Comparison of ENCODE assay signal across 15 mouse cellular contexts in the genomic region with DNA sequence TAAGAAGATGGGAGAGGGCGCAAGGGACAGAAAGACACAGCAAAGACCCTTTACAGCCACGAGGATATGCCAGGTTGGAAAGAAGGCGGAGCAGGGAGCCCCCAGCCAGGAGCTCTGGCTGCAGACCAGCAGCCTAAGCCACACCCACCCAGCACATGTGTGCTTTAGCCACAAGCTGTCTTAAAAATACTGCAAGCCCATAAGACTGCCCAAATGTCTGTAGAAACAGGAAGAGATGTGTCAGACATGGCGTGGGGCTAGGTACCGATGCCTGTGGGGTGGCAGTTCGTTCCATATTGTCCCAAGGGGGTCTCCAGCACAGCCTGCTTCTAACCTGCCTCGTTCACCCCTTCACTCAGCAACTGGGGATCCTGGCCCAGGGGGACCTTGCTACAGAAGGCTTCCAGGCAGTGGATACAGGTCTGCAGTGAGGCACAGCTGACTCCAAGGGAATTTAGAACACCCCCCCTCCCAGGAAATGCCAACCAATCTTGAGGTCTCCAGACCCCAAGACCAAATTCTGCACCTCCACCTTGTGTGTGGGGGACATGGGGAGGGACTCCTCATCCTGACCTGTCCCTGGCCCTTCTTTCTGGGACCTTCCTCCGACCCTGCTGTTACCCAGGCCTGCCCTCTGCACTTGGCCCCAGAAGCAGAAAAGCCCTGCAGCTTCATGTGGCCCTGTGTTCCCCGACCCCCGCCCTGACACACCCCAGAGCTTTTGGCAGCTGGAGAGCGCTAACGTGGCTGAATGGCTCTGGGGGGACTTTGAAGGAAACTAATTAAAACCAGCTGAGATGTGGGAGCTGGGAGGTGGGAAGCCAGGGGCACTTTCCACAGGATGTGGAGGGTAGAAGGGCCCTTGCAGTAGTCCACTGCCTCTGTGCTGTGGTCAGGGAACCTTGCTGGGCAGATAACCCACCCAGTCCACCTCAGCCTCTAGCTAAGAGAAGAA. TPM values are rescaled to one million over a fixed set of nuclear protein-coding genes. Genes with fewer than 3 reads are reported as not detected.
DNase-seq lines count a peak whose midpoint lies in the region; ATAC-seq and TF ChIP-seq lines count a peak whose summit lies in the region.
"Had no signal": no experiment of that assay in that cellular context is flagged by ENCODE, and none has a peak within 500 bp of the region (broad histone marks: within the 10 kb centered on the region; RNA-seq: fewer than 3 reads in every experiment).

No protein-coding gene starts in this region.

- peak; percentile 33; the same call in 1 of the 2 replicates for ATAC-seq in kidney, embryonic 14.5 days (ENCODE audit: low FRiP score, low TSS enrichment)
- ATAC-seq: intestine, postnatal 0 days; midbrain, embryonic 13.5 days had no signal

- H3K4me2 ChIP-seq in kidney, embryonic 14.5 days (replicated peaks; ENCODE audit: low read depth, low read length) = no peak overlapping the region
- H3K4me2 ChIP-seq: heart, embryonic 11.5 days; midbrain, embryonic 13.5 days; neural tube, embryonic 13.5 days had no signal

- no peaks in the 10 kb centered on the region for H3K27me3 ChIP-seq in kidney, embryonic 14.5 days (ENCODE audit: control insufficient read depth, insufficient read depth, low read length)
- H3K27me3 ChIP-seq in kidney, adult 2 months (replicated peaks; ENCODE audit: control insufficient read depth, insufficient read depth, low read length) = no peaks in the 10 kb centered on the region
- no peaks in the 10 kb centered on the region for H3K27me3 ChIP-seq in limb, embryonic 10.5 days (ENCODE audit: low read depth, poor library complexity, severe bottlenecking)
- H3K27me3 ChIP-seq: midbrain, embryonic 13.5 days; neural tube, embryonic 13.5 days had no signal

- no peak overlapping the region for H3K4me3 ChIP-seq in kidney, embryonic 14.5 days (ENCODE audit: low read length)
- H3K4me3 ChIP-seq in kidney, adult 2 months (ENCODE audit: insufficient read depth, low read depth, low read length) = no peak overlapping the region
- H3K4me3 ChIP-seq in limb, embryonic 10.5 days = 0 out of 2 replicates have a peak overlapping the region, but pooled peaks have one; percentile 18
- no peak overlapping the region for H3K4me3 ChIP-seq in left cerebral cortex, adult 2 months
- H3K4me3 ChIP-seq: midbrain, embryonic 13.5 days; neural tube, embryonic 13.5 days had no signal

- H3K36me3 ChIP-seq in kidney, embryonic 14.5 days (ENCODE audit: control insufficient read depth, insufficient read depth, low read length) = no peaks in the 10 kb centered on the region
- no peaks in the 10 kb centered on the region for H3K36me3 ChIP-seq in kidney, adult 2 months (ENCODE audit: control insufficient read depth, insufficient read depth, low read length)
- no peaks in the 10 kb centered on the region for H3K36me3 ChIP-seq in limb, embryonic 10.5 days
- H3K36me3 ChIP-seq: midbrain, embryonic 13.5 days; neural tube, embryonic 13.5 days had no signal

- TF ChIP-seq POLR2A in kidney, adult 2 months (IDR thresholded peaks at IDR 0.05; ENCODE audit: low read depth, low read length) = no peak

- H3K27ac ChIP-seq in kidney, embryonic 14.5 days (ENCODE audit: low read depth, low read length) = no peak overlapping the region
- H3K27ac ChIP-seq in kidney, adult 2 months (ENCODE audit: insufficient read depth, low read depth, low read length) = no peak overlapping the region
- peak overlapping the region; percentile 82 for H3K27ac ChIP-seq in limb, embryonic 10.5 days
- no peak overlapping the region for H3K27ac ChIP-seq in left cerebral cortex, adult 2 months
- H3K27ac ChIP-seq: midbrain, embryonic 13.5 days; neural tube, embryonic 13.5 days had no signal

- 37% methylated on average over 12 of the region's 12 CpGs for WGBS in kidney, embryonic 14.5 days
- WGBS in kidney, adult 2 months = 42% methylated on average over 12 of the region's 12 CpGs
- WGBS in limb, embryonic 10.5 days = 39% methylated on average over 12 of the region's 12 CpGs

- intact Hi-C loops in left cerebral cortex, adult 2 months (cut with DNase I) = no loop called here

- peaks cover 5% of the 10 kb centered on the region; the same call in 1 of the 2 replicates for H3K4me1 ChIP-seq in kidney, embryonic 14.5 days (ENCODE audit: control insufficient read depth, insufficient read depth, low read length)
- no peaks in the 10 kb centered on the region for H3K4me1 ChIP-seq in kidney, adult 2 months (ENCODE audit: control insufficient read depth, insufficient read depth, low read length)
- H3K4me1 ChIP-seq in limb, embryonic 10.5 days = peaks cover 29% of the 10 kb centered on the region
- H3K4me1 ChIP-seq: midbrain, embryonic 13.5 days had no signal

- no peaks in the 10 kb centered on the region for H3K9me3 ChIP-seq in kidney, embryonic 14.5 days (ENCODE audit: control insufficient read depth, low read length)
- no peaks in the 10 kb centered on the region for H3K9me3 ChIP-seq in limb, embryonic 10.5 days (replicated peaks)
- H3K9me3 ChIP-seq: midbrain, embryonic 13.5 days; neural tube, embryonic 13.5 days had no signal

- no peak for TF ChIP-seq CTCF in kidney, adult 2 months (conservative IDR thresholded peaks at IDR 0.05; ENCODE audit: insufficient read depth, insufficient read length, low read depth, low read length)
- no peak for TF ChIP-seq CTCF in left cerebral cortex, adult 2 months (IDR thresholded peaks at IDR 0.05)

- DNase-seq in kidney, adult 2 months = no peak
- DNase-seq in NIH3T3 (ENCODE audit: low read depth) (peak; percentile 63), adipocyte (ENCODE audit: low spot score) (no peak)
- DNase-seq in embryo, embryonic 11 days = peak; percentile 63
- peak; percentile 66 for DNase-seq in limb, embryonic 10.5 days (ENCODE audit: low spot score)
- no peak for DNase-seq in left cerebral cortex, adult 2 months (ENCODE audit: extremely low spot score in 1 of 2, low spot score in 2 of 2)
- DNase-seq: adrenal gland, postnatal 36 days; heart, postnatal 4 days; retina, postnatal 1 day; spleen, adult 18-20 months had no signal

- no peak overlapping the region for H3K9ac ChIP-seq in kidney, embryonic 14.5 days (ENCODE audit: low read depth, low read length)
- H3K9ac ChIP-seq: midbrain, embryonic 13.5 days; neural tube, embryonic 13.5 days had no signal

RNA-seq across cellular contexts. Expression of a gene that starts 35.4 kb away (rescaled TPM):
- 2.7 and 2.8 TPM in 2 replicates for polyA plus RNA-seq in kidney, embryonic 14.5 days (2014; fragmentation: Nextera tagmentation; extraction: Ambion mirVana)
- polyA plus RNA-seq in kidney, adult 2 months (2012; rRNA removed) = 9.7 and 11.8 TPM in 2 replicates
- 1.3 and 1.5 TPM in 2 replicates for polyA plus RNA-seq in limb, embryonic 10.5 days (2016; fragmentation: Nextera tagmentation; extraction: Ambion mirVana)
- total RNA-seq in left cerebral cortex, adult 2 months (2021) = 10 to 100 TPM; 39.5 to 42.1 TPM

Comparison
In these comparisons a context has a peak if more than half of its experiments do, and no peak if none do; other contexts are left out.
1. DNase-seq: peak in NIH3T3 (single experiment), embryo, embryonic 11 days (single experiment) and limb, embryonic 10.5 days (single experiment); none in kidney, adult 2 months (single experiment), adipocyte (single experiment) and left cerebral cortex, adult 2 months (0 of 2).